In genomic region chr8:94914701-94915101, GRCm38 (mm10) we compare ENCODE assay signal across 8 mouse cellular contexts. TPM values are rescaled to one million over a fixed set of nuclear protein-coding genes. Genes with fewer than 3 reads are reported as not detected.
DNase-seq lines count a peak whose midpoint lies in the region; ATAC-seq and TF ChIP-seq lines count a peak whose summit lies in the region.

No protein-coding gene starts in this region.

- no peak for TF ChIP-seq RAD21 in MEL (IDR thresholded peaks at IDR 0.05; ENCODE audit: low read depth, low read length)

- H3K27ac ChIP-seq in hindbrain, embryonic 16.5 days (ENCODE audit: low read depth, low read length) = no peak overlapping the region
- no peak overlapping the region for H3K27ac ChIP-seq in hindbrain, embryonic 11.5 days (ENCODE audit: low read depth, low read length)
- no peak overlapping the region for H3K27ac ChIP-seq in MEL (ENCODE audit: control insufficient read depth, low read depth, low read length)
- H3K27ac ChIP-seq in forebrain, embryonic 15.5 days (replicated peaks) = peak overlapping the region; percentile 50
- peak overlapping the region; percentile 59; the same call in 1 of the 2 replicates for H3K27ac ChIP-seq in limb, embryonic 11.5 days (replicated peaks; ENCODE audit: low read depth, low read length)
- no peak overlapping the region for H3K27ac ChIP-seq in liver, embryonic 11.5 days (ENCODE audit: low read depth, low read length)

- no peak for TF ChIP-seq POLR2A in MEL (IDR thresholded peaks at IDR 0.05; ENCODE audit: control insufficient read depth in 1 of 2, insufficient read depth in 1 of 2, low read depth in 1 of 2, low read length in 2 of 2, poor library complexity in 1 of 2)

- no peak for DNase-seq in hindbrain, embryonic 11.5 days (ENCODE audit: low spot score)
- peak; percentile 34 for DNase-seq in MEL (ENCODE audit: low read depth, low spot score)
- DNase-seq in limb, embryonic 11.5 days (ENCODE audit: low spot score) = peak; percentile 79
- DNase-seq in T-cell, adult 2 months (ENCODE audit: low spot score) = no peak
- no peak for DNase-seq in liver, embryonic 11.5 days (ENCODE audit: low spot score)

- no peak overlapping the region for H3K4me3 ChIP-seq in hindbrain, embryonic 16.5 days (ENCODE audit: low read length)
- no peak overlapping the region for H3K4me3 ChIP-seq in hindbrain, embryonic 11.5 days (ENCODE audit: low read depth, low read length)
- H3K4me3 ChIP-seq in MEL (ENCODE audit: control insufficient read depth in 1 of 2, insufficient read depth in 1 of 2, low read depth in 2 of 2, low read length in 2 of 2) = no peak overlapping the region
- H3K4me3 ChIP-seq in forebrain, embryonic 15.5 days = no peak overlapping the region
- no peak overlapping the region for H3K4me3 ChIP-seq in limb, embryonic 11.5 days (ENCODE audit: low read depth, low read length)
- H3K4me3 ChIP-seq in liver, embryonic 11.5 days (ENCODE audit: low read depth, low read length) = no peak overlapping the region

- peaks cover 25% of the 10 kb centered on the region for H3K4me1 ChIP-seq in hindbrain, embryonic 16.5 days (ENCODE audit: control insufficient read depth, insufficient read depth, low read depth, low read length)
- H3K4me1 ChIP-seq in hindbrain, embryonic 11.5 days (replicated peaks; ENCODE audit: control insufficient read depth, insufficient read depth, low read length) = peaks cover 7% of the 10 kb centered on the region; the same call in 1 of the 2 replicates
- peaks cover 0 to 13% of the 10 kb centered on the region in 2 experiments; a peak in 2 of 4 replicates for H3K4me1 ChIP-seq in MEL (ENCODE audit: control insufficient read depth in 1 of 2, insufficient read depth in 2 of 2, low read length in 2 of 2)
- H3K4me1 ChIP-seq in forebrain, embryonic 15.5 days = peaks cover 41% of the 10 kb centered on the region
- H3K4me1 ChIP-seq in limb, embryonic 11.5 days (ENCODE audit: control insufficient read depth, insufficient read depth, low read length) = peaks cover 37% of the 10 kb centered on the region
- H3K4me1 ChIP-seq in liver, embryonic 11.5 days (replicated peaks; ENCODE audit: control insufficient read depth, insufficient read depth, low read length) = peaks cover 44% of the 10 kb centered on the region

- no peak overlapping the region for H3K9ac ChIP-seq in hindbrain, embryonic 16.5 days (ENCODE audit: low read depth, low read length)
- H3K9ac ChIP-seq in hindbrain, embryonic 11.5 days (ENCODE audit: low read depth, low read length) = no peak overlapping the region
- no peak overlapping the region for H3K9ac ChIP-seq in MEL (ENCODE audit: control insufficient read depth, low read depth, low read length, poor library complexity, severe bottlenecking)
- no peak overlapping the region for H3K9ac ChIP-seq in forebrain, embryonic 15.5 days (replicated peaks)
- 0 out of 2 replicates have a peak overlapping the region, but pooled peaks have one; percentile 4 for H3K9ac ChIP-seq in limb, embryonic 11.5 days (ENCODE audit: low read length)
- no peak overlapping the region for H3K9ac ChIP-seq in liver, embryonic 11.5 days (ENCODE audit: low read depth, low read length)

- no peaks in the 10 kb centered on the region; the same call in 1 of the 2 replicates for H3K79me2 ChIP-seq in MEL (ENCODE audit: control insufficient read depth, insufficient read depth, low read length, poor library complexity)

- no peaks in the 10 kb centered on the region for H3K9me3 ChIP-seq in hindbrain, embryonic 16.5 days (ENCODE audit: control insufficient read depth, low read length)
- no peaks in the 10 kb centered on the region for H3K9me3 ChIP-seq in hindbrain, embryonic 11.5 days (ENCODE audit: control insufficient read depth, low read length)
- no peaks in the 10 kb centered on the region for H3K9me3 ChIP-seq in MEL (replicated peaks; ENCODE audit: insufficient read depth, low read length)
- no peaks in the 10 kb centered on the region for H3K9me3 ChIP-seq in forebrain, embryonic 15.5 days
- H3K9me3 ChIP-seq in limb, embryonic 11.5 days (ENCODE audit: control insufficient read depth, low read length) = no peaks in the 10 kb centered on the region
- H3K9me3 ChIP-seq in liver, embryonic 11.5 days (ENCODE audit: control insufficient read depth, low read length) = no peaks in the 10 kb centered on the region

- TF ChIP-seq CTCF in MEL (IDR thresholded peaks at IDR 0.05 in 2 of 3, conservative IDR thresholded peaks at IDR 0.05 in 1 of 3; ENCODE audit: control insufficient read depth in 1 of 3, insufficient read depth in 1 of 3, low read depth in 2 of 3, low read length in 3 of 3, poor library complexity in 1 of 3, severe bottlenecking in 1 of 3) = no peak

- H3K27me3 ChIP-seq in hindbrain, embryonic 16.5 days (replicated peaks; ENCODE audit: control insufficient read depth, insufficient read depth, low read length) = peaks cover 15% of the 10 kb centered on the region
- peaks cover 18% of the 10 kb centered on the region for H3K27me3 ChIP-seq in hindbrain, embryonic 11.5 days (ENCODE audit: control insufficient read depth, insufficient read depth, low read length)
- peaks cover 0 to 2% of the 10 kb centered on the region in 2 experiments; a peak in 3 of 4 replicates for H3K27me3 ChIP-seq in MEL (ENCODE audit: control insufficient read depth in 1 of 2, insufficient read depth in 2 of 2, low read length in 2 of 2)
- H3K27me3 ChIP-seq in forebrain, embryonic 15.5 days = peaks cover 9% of the 10 kb centered on the region; the same call in 1 of the 2 replicates
- H3K27me3 ChIP-seq in limb, embryonic 11.5 days (ENCODE audit: control insufficient read depth, insufficient read depth, low read length) = 0 out of 2 replicates have a peak, but pooled peaks cover 4% of the 10 kb centered on the region
- H3K27me3 ChIP-seq in liver, embryonic 11.5 days (replicated peaks; ENCODE audit: control insufficient read depth, insufficient read depth, low read length) = peaks cover 11% of the 10 kb centered on the region

- H3K4me2 ChIP-seq in hindbrain, embryonic 16.5 days (ENCODE audit: low read length) = 0 out of 2 replicates have a peak overlapping the region, but pooled peaks have one; percentile 8
- H3K4me2 ChIP-seq in hindbrain, embryonic 11.5 days (replicated peaks; ENCODE audit: low read depth, low read length) = no peak overlapping the region
- H3K4me2 ChIP-seq in forebrain, embryonic 15.5 days (replicated peaks) = 0 out of 2 replicates have a peak overlapping the region, but pooled peaks have one; percentile 9
- H3K4me2 ChIP-seq in limb, embryonic 11.5 days (ENCODE audit: low read depth, severe bottlenecking) = peak overlapping the region; percentile 24; the same call in 1 of the 2 replicates
- no peak overlapping the region for H3K4me2 ChIP-seq in liver, embryonic 11.5 days

- ATAC-seq in hindbrain, embryonic 16.5 days = no peak
- ATAC-seq in hindbrain, embryonic 11.5 days (ENCODE audit: low FRiP score) = no peak
- peak; percentile 26; the same call in 1 of the 2 replicates for ATAC-seq in forebrain, embryonic 15.5 days (replicated peaks)
- peak; percentile 19; the same call in 1 of the 2 replicates for ATAC-seq in limb, embryonic 11.5 days (ENCODE audit: insufficient number of reproducible peaks, low FRiP score, low TSS enrichment, low read depth)
- ATAC-seq in granulocyte monocyte progenitor cell, adult 5-6 weeks (replicated peaks; ENCODE audit: poor library complexity, severe bottlenecking) = no peak
- no peak for ATAC-seq in liver, embryonic 11.5 days (replicated peaks; ENCODE audit: low FRiP score)

- TF ChIP-seq EP300 in MEL (IDR thresholded peaks at IDR 0.05; ENCODE audit: low read depth in 1 of 2, low read length in 2 of 2) = no peak

- no peaks in the 10 kb centered on the region for H3K36me3 ChIP-seq in hindbrain, embryonic 16.5 days (ENCODE audit: control insufficient read depth, insufficient read depth, low read length)
- H3K36me3 ChIP-seq in hindbrain, embryonic 11.5 days (ENCODE audit: control insufficient read depth, insufficient read depth, low read length) = no peaks in the 10 kb centered on the region
- H3K36me3 ChIP-seq in MEL (ENCODE audit: control insufficient read depth in 1 of 2, insufficient read depth in 2 of 2, low read length in 2 of 2) = peaks cover 0 to 7% of the 10 kb centered on the region in 2 experiments; a peak in 2 of 4 replicates
- no peaks in the 10 kb centered on the region for H3K36me3 ChIP-seq in forebrain, embryonic 15.5 days
- no peaks in the 10 kb centered on the region; the same call in 1 of the 2 replicates for H3K36me3 ChIP-seq in limb, embryonic 11.5 days (ENCODE audit: control insufficient read depth, insufficient read depth, low read length)
- H3K36me3 ChIP-seq in liver, embryonic 11.5 days (ENCODE audit: control insufficient read depth, insufficient read depth, low read length) = peaks cover 3% of the 10 kb centered on the region; the same call in 1 of the 2 replicates

- 31% methylated on average over 3 of the region's 3 CpGs for WGBS in hindbrain, embryonic 16.5 days
- 76% methylated on average over 3 of the region's 3 CpGs for WGBS in hindbrain, embryonic 11.5 days
- 47% methylated on average over 3 of the region's 3 CpGs for WGBS in forebrain, embryonic 15.5 days
- WGBS in limb, embryonic 11.5 days = 21% methylated on average over 3 of the region's 3 CpGs
- WGBS in liver, embryonic 11.5 days = 69% methylated on average over 3 of the region's 3 CpGs

RNA-seq across cellular contexts. Expression of gene Ccdc102a, which starts 3.2 kb away (rescaled TPM):
- polyA plus RNA-seq in hindbrain, embryonic 16.5 days (2015; fragmentation: Nextera tagmentation; extraction: Ambion mirVana) = 5.7 and 6.9 TPM in 2 replicates
- polyA plus RNA-seq in hindbrain, embryonic 11.5 days (2014; fragmentation: Nextera tagmentation; extraction: Ambion mirVana) = 18.5 and 19.2 TPM in 2 replicates
- 1.6 and 1.7 TPM in 2 replicates for total RNA-seq in MEL (2012; rRNA removed)
- 1 to 10 TPM in 1 of 2 experiments, not detected in 1; 6.8 TPM for polyA plus RNA-seq in MEL (2012; ENCODE audit: insufficient read depth in 1 of 2, insufficient read length in 2 of 2, low read depth in 1 of 2, low replicate concordance in 2 of 2, missing spikeins in 1 of 2)
- 5.4 and 5.6 TPM in 2 replicates for polyA plus RNA-seq in forebrain, embryonic 15.5 days (2015; fragmentation: Nextera tagmentation; extraction: Ambion mirVana)
- polyA plus RNA-seq in limb, embryonic 11.5 days (2014; fragmentation: Nextera tagmentation; extraction: Ambion mirVana) = 38.0 and 39.2 TPM in 2 replicates
- total RNA-seq in granulocyte monocyte progenitor cell, adult 5-6 weeks (2014; fragmentation: Nextera tagmentation) = not detected in 2 replicates
- total RNA-seq in granulocyte monocyte progenitor cell, adult 5-6 weeks (2017) = 0.34 and 1.5 TPM in 2 replicates
- 16.4 and 17.6 TPM in 2 replicates for polyA plus RNA-seq in liver, embryonic 11.5 days (2014; fragmentation: Nextera tagmentation; extraction: Ambion mirVana)

RNA-seq across cellular contexts. Expression of gene Adgrg5, which starts 8.8 kb away (rescaled TPM):
- polyA plus RNA-seq in hindbrain, embryonic 16.5 days (2015; fragmentation: Nextera tagmentation; extraction: Ambion mirVana) = 0.05 and 0.09 TPM in 2 replicates
- 0.14 TPM in 2 replicates for polyA plus RNA-seq in hindbrain, embryonic 11.5 days (2014; fragmentation: Nextera tagmentation; extraction: Ambion mirVana)
- total RNA-seq in MEL (2012; rRNA removed) = 0.04 and 0.07 TPM in 2 replicates
- 1 to 10 TPM in 1 of 2 experiments, not detected in 1; 1.3 TPM for polyA plus RNA-seq in MEL (2012; ENCODE audit: insufficient read depth in 1 of 2, insufficient read length in 2 of 2, low read depth in 1 of 2, low replicate concordance in 2 of 2, missing spikeins in 1 of 2)
- polyA plus RNA-seq in forebrain, embryonic 15.5 days (2015; fragmentation: Nextera tagmentation; extraction: Ambion mirVana) = 0.27 TPM in 1 of 2 replicates, not detected in the other
- 0.21 TPM in 1 of 2 replicates, not detected in the other for polyA plus RNA-seq in limb, embryonic 11.5 days (2014; fragmentation: Nextera tagmentation; extraction: Ambion mirVana)
- total RNA-seq in granulocyte monocyte progenitor cell, adult 5-6 weeks (2014; fragmentation: Nextera tagmentation) = not detected in 2 replicates
- total RNA-seq in granulocyte monocyte progenitor cell, adult 5-6 weeks (2017) = not detected in 2 replicates
- 1.9 and 2.0 TPM in 2 replicates for polyA plus RNA-seq in liver, embryonic 11.5 days (2014; fragmentation: Nextera tagmentation; extraction: Ambion mirVana)

RNA-seq across cellular contexts. Expression of gene Dok4, which starts 38.6 kb away (rescaled TPM):
- polyA plus RNA-seq in hindbrain, embryonic 16.5 days (2015; fragmentation: Nextera tagmentation; extraction: Ambion mirVana) = 91.1 and 95.5 TPM in 2 replicates
- polyA plus RNA-seq in hindbrain, embryonic 11.5 days (2014; fragmentation: Nextera tagmentation; extraction: Ambion mirVana) = 13.5 and 14.7 TPM in 2 replicates
- 1.5 TPM in 2 replicates for total RNA-seq in MEL (2012; rRNA removed)
- 1 to 10 TPM in 1 of 2 experiments, not detected in 1; 3.2 TPM for polyA plus RNA-seq in MEL (2012; ENCODE audit: insufficient read depth in 1 of 2, insufficient read length in 2 of 2, low read depth in 1 of 2, low replicate concordance in 2 of 2, missing spikeins in 1 of 2)
- 63.6 and 69.2 TPM in 2 replicates for polyA plus RNA-seq in forebrain, embryonic 15.5 days (2015; fragmentation: Nextera tagmentation; extraction: Ambion mirVana)
- 14.6 and 16.4 TPM in 2 replicates for polyA plus RNA-seq in limb, embryonic 11.5 days (2014; fragmentation: Nextera tagmentation; extraction: Ambion mirVana)
- total RNA-seq in granulocyte monocyte progenitor cell, adult 5-6 weeks (2014; fragmentation: Nextera tagmentation) = not detected in 2 replicates
- total RNA-seq in granulocyte monocyte progenitor cell, adult 5-6 weeks (2017) = 0.13 and 0.62 TPM in 2 replicates
- polyA plus RNA-seq in liver, embryonic 11.5 days (2014; fragmentation: Nextera tagmentation; extraction: Ambion mirVana) = 13.2 and 13.9 TPM in 2 replicates

RNA-seq across cellular contexts. Expression of gene Polr2c, which starts 57.5 kb away (rescaled TPM):
- polyA plus RNA-seq in hindbrain, embryonic 16.5 days (2015; fragmentation: Nextera tagmentation; extraction: Ambion mirVana) = 109 and 119 TPM in 2 replicates
- 159 and 165 TPM in 2 replicates for polyA plus RNA-seq in hindbrain, embryonic 11.5 days (2014; fragmentation: Nextera tagmentation; extraction: Ambion mirVana)
- 92.0 and 92.5 TPM in 2 replicates for total RNA-seq in MEL (2012; rRNA removed)
- 100 to 1,000 TPM; 151 to 181 TPM for polyA plus RNA-seq in MEL (2012; ENCODE audit: insufficient read depth in 1 of 2, insufficient read length in 2 of 2, low read depth in 1 of 2, low replicate concordance in 2 of 2, missing spikeins in 1 of 2)
- polyA plus RNA-seq in forebrain, embryonic 15.5 days (2015; fragmentation: Nextera tagmentation; extraction: Ambion mirVana) = 150 and 153 TPM in 2 replicates
- polyA plus RNA-seq in limb, embryonic 11.5 days (2014; fragmentation: Nextera tagmentation; extraction: Ambion mirVana) = 178 and 189 TPM in 2 replicates
- total RNA-seq in granulocyte monocyte progenitor cell, adult 5-6 weeks (2014; fragmentation: Nextera tagmentation) = 57.6 and 75.3 TPM in 2 replicates
- total RNA-seq in granulocyte monocyte progenitor cell, adult 5-6 weeks (2017) = 55.6 and 74.5 TPM in 2 replicates
- 162 and 172 TPM in 2 replicates for polyA plus RNA-seq in liver, embryonic 11.5 days (2014; fragmentation: Nextera tagmentation; extraction: Ambion mirVana)

RNA-seq across cellular contexts. Expression of gene Adgrg1, which starts 59.9 kb away (rescaled TPM):
- 112 and 135 TPM in 2 replicates for polyA plus RNA-seq in hindbrain, embryonic 16.5 days (2015; fragmentation: Nextera tagmentation; extraction: Ambion mirVana)
- polyA plus RNA-seq in hindbrain, embryonic 11.5 days (2014; fragmentation: Nextera tagmentation; extraction: Ambion mirVana) = 138 and 160 TPM in 2 replicates
- total RNA-seq in MEL (2012; rRNA removed) = 4.2 and 7.2 TPM in 2 replicates
- polyA plus RNA-seq in MEL (2012; ENCODE audit: insufficient read depth in 1 of 2, insufficient read length in 2 of 2, low read depth in 1 of 2, low replicate concordance in 2 of 2, missing spikeins in 1 of 2) = 10 to 100 TPM in 1 of 2 experiments, not detected in 1; 33.2 TPM
- polyA plus RNA-seq in forebrain, embryonic 15.5 days (2015; fragmentation: Nextera tagmentation; extraction: Ambion mirVana) = 135 and 140 TPM in 2 replicates
- 10.6 and 11.1 TPM in 2 replicates for polyA plus RNA-seq in limb, embryonic 11.5 days (2014; fragmentation: Nextera tagmentation; extraction: Ambion mirVana)
- total RNA-seq in granulocyte monocyte progenitor cell, adult 5-6 weeks (2014; fragmentation: Nextera tagmentation) = 115 and 208 TPM in 2 replicates
- 50.3 and 50.9 TPM in 2 replicates for total RNA-seq in granulocyte monocyte progenitor cell, adult 5-6 weeks (2017)
- 125 and 137 TPM in 2 replicates for polyA plus RNA-seq in liver, embryonic 11.5 days (2014; fragmentation: Nextera tagmentation; extraction: Ambion mirVana)

Comparison
In these comparisons a context has a peak if more than half of its experiments do, and no peak if none do; other contexts are left out.
1. H3K4me2 ChIP-seq: peak in hindbrain, embryonic 16.5 days (single experiment), forebrain, embryonic 15.5 days (single experiment) and limb, embryonic 11.5 days (single experiment); none in hindbrain, embryonic 11.5 days (single experiment) and liver, embryonic 11.5 days (single experiment).
2. ATAC-seq: peak in forebrain, embryonic 15.5 days (single experiment) and limb, embryonic 11.5 days (single experiment); none in hindbrain, embryonic 16.5 days (single experiment), hindbrain, embryonic 11.5 days (single experiment), granulocyte monocyte progenitor cell, adult 5-6 weeks (single experiment) and liver, embryonic 11.5 days (single experiment).
3. H3K27ac ChIP-seq: peak in forebrain, embryonic 15.5 days (single experiment) and limb, embryonic 11.5 days (single experiment); none in hindbrain, embryonic 16.5 days (single experiment), hindbrain, embryonic 11.5 days (single experiment), MEL (single experiment) and liver, embryonic 11.5 days (single experiment).
4. DNase-seq: peak in MEL (single experiment) and limb, embryonic 11.5 days (single experiment); none in hindbrain, embryonic 11.5 days (single experiment), T-cell, adult 2 months (single experiment) and liver, embryonic 11.5 days (single experiment).